Mouse (Mus musculus) kidney, adult 11 months (tissue): ENCODE results near the gene Rab24.

Experiments
- DNase-seq: peaks from one replicate; pipeline ENCODE4 v3.0.0; 2022

Rab24 gene

GRCm38 (mm10) chr13:55321434-55322129 is at the start of gene Rab24:
Rab24 (minus strand) TSS chr13:55321946.
- peak; percentile 86 for DNase-seq

- no peak for DNase-seq
Observed at GRCm38 (mm10) chr13:55371007-55371681, 49.4 kb upstream of the Rab24 start.

- DNase-seq, result peak; percentile 66
Observed at GRCm38 (mm10) chr13:55370234-55370633, 48.5 kb upstream of the Rab24 start.

- no peak for DNase-seq
Observed at GRCm38 (mm10) chr13:55369531-55370114, 47.9 kb upstream of the Rab24 start, which contains the start of gene Rgs14. Rgs14 (plus strand) TSS chr13:55369732.

GRCm38 (mm10) chr13:55368401-55368800 is 46.7 kb upstream of the Rab24 start:
- DNase-seq, result peak; percentile 17

- DNase-seq, result peak; percentile 99
Observed at GRCm38 (mm10) chr13:55362453-55363060, 40.8 kb upstream of the Rab24 start, which contains the start of gene Lman2. Lman2 (minus strand) TSS chr13:55362783.

- no peak for DNase-seq
Observed at GRCm38 (mm10) chr13:55361974-55362452, 40.3 kb upstream of the Rab24 start.

- DNase-seq, result no peak
Observed at GRCm38 (mm10) chr13:55361145-55361544, 39.4 kb upstream of the Rab24 start.

GRCm38 (mm10) chr13:55346745-55347144 is 25.0 kb upstream of the Rab24 start:
- DNase-seq, result no peak

GRCm38 (mm10) chr13:55344286-55344685 is 22.5 kb upstream of the Rab24 start:
- no peak for DNase-seq

- DNase-seq, result no peak
Observed at GRCm38 (mm10) chr13:55342469-55342868, 20.7 kb upstream of the Rab24 start.

- no peak for DNase-seq
Observed at GRCm38 (mm10) chr13:55339259-55339658, 17.5 kb upstream of the Rab24 start.

GRCm38 (mm10) chr13:55338131-55339054 is 16.6 kb upstream of the Rab24 start:
- DNase-seq, result no peak

- peak; percentile 40 for DNase-seq
Observed at GRCm38 (mm10) chr13:55337341-55337975, 15.7 kb upstream of the Rab24 start.

- DNase-seq, result no peak
Observed at GRCm38 (mm10) chr13:55335701-55336100, 14.0 kb upstream of the Rab24 start.

GRCm38 (mm10) chr13:55332331-55332730 is 10.6 kb upstream of the Rab24 start:
- DNase-seq, result no peak

- no peak for DNase-seq
Observed at GRCm38 (mm10) chr13:55330567-55331400, 9.0 kb upstream of the Rab24 start.

- peak; percentile 84 for DNase-seq
Observed at GRCm38 (mm10) chr13:55329683-55330566, 8.2 kb upstream of the Rab24 start, which contains the start of gene Mxd3. Mxd3 (minus strand) TSS chr13:55329823.

GRCm38 (mm10) chr13:55329109-55329682 is 7.5 kb upstream of the Rab24 start:
- DNase-seq, result no peak
